10 mouse cellular contexts compared by ENCODE assay signal in genomic region chr4:95133815-95134214, GRCm38 (mm10).
DNase-seq lines count a peak whose midpoint lies in the region; ATAC-seq and TF ChIP-seq lines count a peak whose summit lies in the region.
"Had no signal": no experiment of that assay in that cellular context is flagged by ENCODE, and none has a peak within 500 bp of the region (broad histone marks: within the 10 kb centered on the region; RNA-seq: fewer than 3 reads in every experiment).

No protein-coding gene starts in this region.

- H3K36me3 ChIP-seq in lung, embryonic 16.5 days (ENCODE audit: control insufficient read depth, insufficient read depth, low read length), result no peaks in the 10 kb centered on the region
- no peaks in the 10 kb centered on the region for H3K36me3 ChIP-seq in intestine, postnatal 0 days (ENCODE audit: control insufficient read depth, insufficient read depth)
- no peaks in the 10 kb centered on the region for H3K36me3 ChIP-seq in stomach, embryonic 16.5 days (ENCODE audit: control insufficient read depth, insufficient read depth, low read length)
- H3K36me3 ChIP-seq: embryonic facial prominence, embryonic 13.5 days had no signal

- H3K4me1 ChIP-seq in lung, embryonic 16.5 days (replicated peaks; ENCODE audit: control insufficient read depth, insufficient read depth, low read length), result peaks cover 8% of the 10 kb centered on the region; the same call in 1 of the 2 replicates
- no peaks in the 10 kb centered on the region for H3K4me1 ChIP-seq in intestine, postnatal 0 days (replicated peaks; ENCODE audit: control insufficient read depth, insufficient read depth, low read length)
- H3K4me1 ChIP-seq in stomach, embryonic 16.5 days (ENCODE audit: control insufficient read depth, insufficient read depth, low read length), result no peaks in the 10 kb centered on the region; the same call in 1 of the 2 replicates

- no peak overlapping the region for H3K4me3 ChIP-seq in lung, embryonic 16.5 days (ENCODE audit: low read length)
- H3K4me3 ChIP-seq in intestine, postnatal 0 days (ENCODE audit: low read depth, low read length), result no peak overlapping the region
- no peak overlapping the region for H3K4me3 ChIP-seq in stomach, embryonic 16.5 days (replicated peaks; ENCODE audit: low read length)
- H3K4me3 ChIP-seq: embryonic facial prominence, embryonic 13.5 days had no signal

- no peaks in the 10 kb centered on the region for H3K9me3 ChIP-seq in lung, embryonic 16.5 days (ENCODE audit: control insufficient read depth, low read length)
- H3K9me3 ChIP-seq in intestine, postnatal 0 days (ENCODE audit: control insufficient read depth), result no peaks in the 10 kb centered on the region
- H3K9me3 ChIP-seq in stomach, embryonic 16.5 days (replicated peaks; ENCODE audit: control insufficient read depth, low read length), result no peaks in the 10 kb centered on the region
- H3K9me3 ChIP-seq: embryonic facial prominence, embryonic 13.5 days had no signal

- no peak overlapping the region for H3K4me2 ChIP-seq in lung, embryonic 16.5 days (ENCODE audit: low read depth, low read length)
- H3K4me2 ChIP-seq in intestine, postnatal 0 days (replicated peaks; ENCODE audit: low read depth), result no peak overlapping the region
- H3K4me2 ChIP-seq in stomach, embryonic 16.5 days (ENCODE audit: low read depth, low read length), result no peak overlapping the region
- H3K4me2 ChIP-seq: embryonic facial prominence, embryonic 13.5 days had no signal

- H3K9ac ChIP-seq in lung, embryonic 16.5 days (ENCODE audit: low read length), result no peak overlapping the region
- no peak overlapping the region for H3K9ac ChIP-seq in intestine, postnatal 0 days (ENCODE audit: low read depth, low read length)
- H3K9ac ChIP-seq in stomach, embryonic 16.5 days (ENCODE audit: low read length), result no peak overlapping the region
- H3K9ac ChIP-seq: embryonic facial prominence, embryonic 13.5 days had no signal

- peak; percentile 52; the same call in 1 of the 2 replicates for ATAC-seq in lung, embryonic 16.5 days (ENCODE audit: low read depth)
- ATAC-seq in intestine, postnatal 0 days, result peak; percentile 72
- peak; percentile 90; the same call in 1 of the 2 replicates for ATAC-seq in stomach, embryonic 16.5 days (ENCODE audit: insufficient read depth, low FRiP score)
- ATAC-seq in activated CD4-positive, CD25-positive, alpha-beta regulatory T cell, adult 4 months, result no peak

- no peak for DNase-seq in lung, postnatal 25 days (ENCODE audit: low spot score)
- DNase-seq in kidney, postnatal 10 days, result peak; percentile 50
- DNase-seq in thymus, postnatal 0 days (ENCODE audit: low spot score), result no peak
- DNase-seq: cerebellum, adult 9-11 months; right cerebral cortex, postnatal 25 days had no signal

- TF ChIP-seq CTCF in intestine, postnatal 0 days (IDR thresholded peaks at IDR 0.05; ENCODE audit: low read depth), result no peak

- WGBS in lung, embryonic 16.5 days, result 32% methylated on average over 3 of the region's 3 CpGs
- 28% methylated on average over 3 of the region's 3 CpGs for whole genome bisulfite sequencing in intestine, postnatal 0 days
- WGBS in stomach, embryonic 16.5 days, result 27% methylated on average over 3 of the region's 3 CpGs

- H3K27ac ChIP-seq in lung, embryonic 16.5 days (ENCODE audit: low read length), result peak overlapping the region; percentile 50
- no peak overlapping the region for H3K27ac ChIP-seq in intestine, postnatal 0 days (ENCODE audit: low read depth, low read length)
- peak overlapping the region; percentile 51; the same call in 1 of the 2 replicates for H3K27ac ChIP-seq in stomach, embryonic 16.5 days (ENCODE audit: low read length)
- H3K27ac ChIP-seq: embryonic facial prominence, embryonic 13.5 days had no signal

- H3K27me3 ChIP-seq in lung, embryonic 16.5 days (ENCODE audit: control insufficient read depth, insufficient read depth, low read depth, low read length), result no peaks in the 10 kb centered on the region
- H3K27me3 ChIP-seq in intestine, postnatal 0 days (replicated peaks; ENCODE audit: control insufficient read depth, insufficient read depth, low read length), result no peaks in the 10 kb centered on the region
- no peaks in the 10 kb centered on the region for H3K27me3 ChIP-seq in stomach, embryonic 16.5 days (ENCODE audit: control insufficient read depth, insufficient read depth, low read length)
- H3K27me3 ChIP-seq: embryonic facial prominence, embryonic 13.5 days had no signal
